Mouse (Mus musculus): ENCODE measurements around the gene Arhgap10. TPM values are rescaled to one million over a fixed set of nuclear protein-coding genes. Genes with fewer than 3 reads are reported as not detected.
"Not testable (repeated sequence)": the region's sequence is repeated elsewhere in the genome, so short reads cannot be mapped to it uniquely, and the experiment has no call there.

Gene Arhgap10
- polyA plus RNA-seq, 1 experiment: 39.0 TPM

GRCm38 (mm10) chr8:77329783-77330182 lies 188.0 kb downstream of the Arhgap10 start:
- Histone ChIP-seq H3K4me1 (ENCODE audit: control insufficient read depth, insufficient read depth, low read length) (no peaks in the 10 kb centered on the region), H3K27ac (ENCODE audit: insufficient read depth, low read depth, low read length) (no peak overlapping the region), H3K4me3 (ENCODE audit: insufficient read depth, low read length) (no peak overlapping the region)
- no peak for TF ChIP-seq POLR2A (IDR thresholded peaks at IDR 0.05; ENCODE audit: borderline replicate concordance, low read depth, low read length)
- no peak for TF ChIP-seq CTCF (IDR thresholded peaks at IDR 0.05; ENCODE audit: low read depth, low read length)

DNA sequence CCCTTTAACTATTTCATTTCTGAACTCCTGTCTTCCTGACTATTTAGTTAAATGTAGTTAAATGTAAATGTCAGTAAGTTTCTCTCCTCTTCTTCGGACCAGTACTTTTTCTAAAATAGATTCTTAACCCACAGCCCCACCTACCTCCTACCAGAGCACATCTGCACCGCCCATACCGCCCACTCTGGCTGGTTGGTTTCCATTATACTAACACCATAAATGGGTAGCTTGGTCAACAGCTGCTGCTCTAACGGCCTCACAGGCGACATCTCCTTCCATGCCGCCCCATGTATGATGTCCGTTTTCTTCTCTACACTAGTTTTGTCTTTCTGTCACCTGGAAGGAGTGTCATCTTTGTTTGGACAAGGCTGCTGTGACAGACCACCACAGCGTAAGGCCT lies 189.3 kb downstream of the Arhgap10 start:
- Histone ChIP-seq H3K27ac (ENCODE audit: insufficient read depth, low read depth, low read length) (no peak overlapping the region), H3K4me3 (ENCODE audit: insufficient read depth, low read length) (no peak overlapping the region), H3K4me1 (ENCODE audit: control insufficient read depth, insufficient read depth, low read length) (no peaks in the 10 kb centered on the region)
- no peak for TF ChIP-seq CTCF (IDR thresholded peaks at IDR 0.05; ENCODE audit: low read depth, low read length)
- no peak for TF ChIP-seq POLR2A (IDR thresholded peaks at IDR 0.05; ENCODE audit: borderline replicate concordance, low read depth, low read length)

DNA sequence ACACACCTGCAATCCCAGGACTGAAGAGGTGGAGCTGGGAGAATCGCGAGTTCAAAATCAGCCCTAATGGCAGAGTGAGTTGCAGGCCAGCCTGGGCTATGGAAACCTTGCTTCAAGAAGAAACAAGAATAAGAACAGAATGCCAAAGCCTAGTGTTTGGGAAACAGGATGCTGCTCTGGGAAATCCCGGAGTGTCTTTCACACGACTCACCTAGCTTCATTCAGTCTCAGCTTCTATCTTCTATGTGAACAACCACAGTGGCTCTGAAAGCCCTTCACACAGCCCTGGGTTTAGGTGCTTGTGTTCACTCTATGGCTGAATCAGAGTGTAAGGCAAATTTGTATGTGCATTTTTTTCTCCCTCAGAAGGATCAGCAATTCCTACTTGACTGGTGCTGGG lies 190.4 kb downstream of the Arhgap10 start:
- Histone ChIP-seq H3K4me1 (ENCODE audit: control insufficient read depth, insufficient read depth, low read length) (no peaks in the 10 kb centered on the region), H3K27ac (ENCODE audit: insufficient read depth, low read depth, low read length) (no peak overlapping the region), H3K4me3 (ENCODE audit: insufficient read depth, low read length) (no peak overlapping the region)
- TF ChIP-seq POLR2A (IDR thresholded peaks at IDR 0.05; ENCODE audit: borderline replicate concordance, low read depth, low read length) (no peak), CTCF (IDR thresholded peaks at IDR 0.05; ENCODE audit: low read depth, low read length) (no peak)

GRCm38 (mm10) chr8:77322727-77323126 lies 195.0 kb downstream of the Arhgap10 start:
- not testable (repeated sequence) for H3K27ac ChIP-seq (ENCODE audit: insufficient read depth, low read depth, low read length); H3K4me1 ChIP-seq (ENCODE audit: control insufficient read depth, insufficient read depth, low read length); H3K4me3 ChIP-seq (ENCODE audit: insufficient read depth, low read length)

- TF ChIP-seq POLR2A (IDR thresholded peaks at IDR 0.05; ENCODE audit: borderline replicate concordance, low read depth, low read length): no peak
Measured at GRCm38 (mm10) chr8:77321901-77322300, 195.9 kb downstream of the Arhgap10 start.

GRCm38 (mm10) chr8:77318590-77318989 lies 199.2 kb downstream of the Arhgap10 start:
- no peaks in the 10 kb centered on the region for H3K4me1 ChIP-seq (ENCODE audit: control insufficient read depth, insufficient read depth, low read length)
- TF ChIP-seq CTCF (IDR thresholded peaks at IDR 0.05; ENCODE audit: low read depth, low read length): no peak
- no peak for TF ChIP-seq POLR2A (IDR thresholded peaks at IDR 0.05; ENCODE audit: borderline replicate concordance, low read depth, low read length)
- H3K27ac ChIP-seq (ENCODE audit: insufficient read depth, low read depth, low read length): no peak overlapping the region
- no peak overlapping the region for H3K4me3 ChIP-seq (ENCODE audit: insufficient read depth, low read length)

More at GRCm38 (mm10) chr8:77321901-77322300, 195.9 kb downstream of the Arhgap10 start:
- H3K27ac ChIP-seq (ENCODE audit: insufficient read depth, low read depth, low read length): no peak overlapping the region
- no peaks in the 10 kb centered on the region for H3K4me1 ChIP-seq (ENCODE audit: control insufficient read depth, insufficient read depth, low read length)
- no peak overlapping the region for H3K4me3 ChIP-seq (ENCODE audit: insufficient read depth, low read length)

- no peak for TF ChIP-seq CTCF (IDR thresholded peaks at IDR 0.05; ENCODE audit: low read depth, low read length)
- TF ChIP-seq POLR2A (IDR thresholded peaks at IDR 0.05; ENCODE audit: borderline replicate concordance, low read depth, low read length): no peak
- H3K4me1 ChIP-seq (ENCODE audit: control insufficient read depth, insufficient read depth, low read length): no peaks in the 10 kb centered on the region
- H3K4me3 ChIP-seq (ENCODE audit: insufficient read depth, low read length): no peak overlapping the region
- no peak overlapping the region for H3K27ac ChIP-seq (ENCODE audit: insufficient read depth, low read depth, low read length)
Measured at GRCm38 (mm10) chr8:77317771-77318170, 200.0 kb downstream of the Arhgap10 start.

DNA sequence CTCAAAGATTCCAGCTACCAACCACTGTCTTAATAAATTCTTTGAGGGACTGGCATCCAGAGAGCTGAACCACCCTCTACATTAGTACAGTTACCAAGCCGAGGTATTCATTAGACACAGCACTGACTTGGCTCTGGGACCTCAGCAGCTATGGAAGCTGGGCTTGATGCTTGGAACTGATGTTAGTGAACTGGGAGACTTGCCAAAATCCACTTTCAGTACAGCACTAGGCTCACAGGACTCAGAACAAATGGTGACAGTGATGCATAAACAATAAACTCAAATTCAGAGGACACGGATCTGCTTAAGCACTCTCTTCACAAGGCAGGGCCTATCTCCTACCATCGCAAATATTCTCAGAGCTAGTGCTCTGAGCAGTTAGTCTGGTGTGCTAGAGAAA lies 204.8 kb downstream of the Arhgap10 start:
- Histone ChIP-seq H3K4me1 (ENCODE audit: control insufficient read depth, insufficient read depth, low read length) (no peaks in the 10 kb centered on the region), H3K4me3 (ENCODE audit: insufficient read depth, low read length) (no peak overlapping the region), H3K27ac (ENCODE audit: insufficient read depth, low read depth, low read length) (no peak overlapping the region)
- TF ChIP-seq CTCF (IDR thresholded peaks at IDR 0.05; ENCODE audit: low read depth, low read length) (no peak), POLR2A (IDR thresholded peaks at IDR 0.05; ENCODE audit: borderline replicate concordance, low read depth, low read length) (no peak)

GRCm38 (mm10) chr8:77311762-77312161 lies 206.0 kb downstream of the Arhgap10 start:
- Histone ChIP-seq H3K27ac (ENCODE audit: insufficient read depth, low read depth, low read length) (no peak overlapping the region), H3K4me3 (ENCODE audit: insufficient read depth, low read length) (no peak overlapping the region), H3K4me1 (ENCODE audit: control insufficient read depth, insufficient read depth, low read length) (no peaks in the 10 kb centered on the region)
- TF ChIP-seq POLR2A (IDR thresholded peaks at IDR 0.05; ENCODE audit: borderline replicate concordance, low read depth, low read length) (no peak), CTCF (IDR thresholded peaks at IDR 0.05; ENCODE audit: low read depth, low read length) (no peak)

DNA sequence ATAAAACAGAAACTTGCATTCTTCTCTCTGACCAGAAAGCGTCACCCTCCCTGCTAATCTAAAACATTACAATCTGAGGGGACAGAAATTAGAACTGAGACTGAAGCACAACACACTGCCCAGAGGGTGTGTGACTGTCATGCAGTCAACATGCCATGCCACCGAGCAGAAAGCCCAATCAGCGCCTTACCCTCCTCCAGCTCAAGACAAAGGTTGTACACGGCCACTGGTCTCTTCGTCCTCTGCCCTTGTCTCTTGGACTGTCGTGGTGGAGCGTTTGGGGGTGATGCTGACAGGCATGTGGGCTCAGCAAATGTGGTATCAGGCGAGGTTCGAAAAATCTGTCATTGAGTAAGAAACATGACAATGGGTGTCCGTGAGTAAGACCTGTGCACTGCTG lies 207.2 kb downstream of the Arhgap10 start:
- Histone ChIP-seq H3K4me1 (ENCODE audit: control insufficient read depth, insufficient read depth, low read length) (no peaks in the 10 kb centered on the region), H3K27ac (ENCODE audit: insufficient read depth, low read depth, low read length) (no peak overlapping the region), H3K4me3 (ENCODE audit: insufficient read depth, low read length) (no peak overlapping the region)
- TF ChIP-seq POLR2A (IDR thresholded peaks at IDR 0.05; ENCODE audit: borderline replicate concordance, low read depth, low read length) (no peak), CTCF (IDR thresholded peaks at IDR 0.05; ENCODE audit: low read depth, low read length) (no peak)

DNA sequence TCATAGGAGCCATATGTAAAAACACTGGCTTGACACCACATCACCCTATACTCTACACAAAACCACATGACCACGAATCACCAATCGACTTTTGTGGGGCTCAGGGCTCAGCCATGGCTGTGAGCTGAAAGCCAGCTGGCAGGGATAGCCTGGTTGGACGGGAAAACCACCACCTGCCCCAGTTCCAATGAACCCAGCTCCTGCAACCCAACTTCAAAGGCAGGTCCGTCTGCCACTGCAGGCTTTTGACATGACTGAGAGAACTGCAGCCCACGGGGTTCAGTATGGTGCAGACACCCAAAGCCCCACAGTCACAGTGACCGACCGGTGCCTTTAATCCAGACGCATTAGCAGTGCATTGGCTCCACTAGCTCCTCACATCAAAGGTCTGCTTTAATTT lies 207.7 kb downstream of the Arhgap10 start:
- Histone ChIP-seq H3K4me1 (ENCODE audit: control insufficient read depth, insufficient read depth, low read length) (no peaks in the 10 kb centered on the region), H3K4me3 (ENCODE audit: insufficient read depth, low read length) (no peak overlapping the region), H3K27ac (ENCODE audit: insufficient read depth, low read depth, low read length) (no peak overlapping the region)
- TF ChIP-seq POLR2A (IDR thresholded peaks at IDR 0.05; ENCODE audit: borderline replicate concordance, low read depth, low read length) (no peak), CTCF (IDR thresholded peaks at IDR 0.05; ENCODE audit: low read depth, low read length) (no peak)
